9 mouse cellular contexts compared by ENCODE assay signal in the genomic region with DNA sequence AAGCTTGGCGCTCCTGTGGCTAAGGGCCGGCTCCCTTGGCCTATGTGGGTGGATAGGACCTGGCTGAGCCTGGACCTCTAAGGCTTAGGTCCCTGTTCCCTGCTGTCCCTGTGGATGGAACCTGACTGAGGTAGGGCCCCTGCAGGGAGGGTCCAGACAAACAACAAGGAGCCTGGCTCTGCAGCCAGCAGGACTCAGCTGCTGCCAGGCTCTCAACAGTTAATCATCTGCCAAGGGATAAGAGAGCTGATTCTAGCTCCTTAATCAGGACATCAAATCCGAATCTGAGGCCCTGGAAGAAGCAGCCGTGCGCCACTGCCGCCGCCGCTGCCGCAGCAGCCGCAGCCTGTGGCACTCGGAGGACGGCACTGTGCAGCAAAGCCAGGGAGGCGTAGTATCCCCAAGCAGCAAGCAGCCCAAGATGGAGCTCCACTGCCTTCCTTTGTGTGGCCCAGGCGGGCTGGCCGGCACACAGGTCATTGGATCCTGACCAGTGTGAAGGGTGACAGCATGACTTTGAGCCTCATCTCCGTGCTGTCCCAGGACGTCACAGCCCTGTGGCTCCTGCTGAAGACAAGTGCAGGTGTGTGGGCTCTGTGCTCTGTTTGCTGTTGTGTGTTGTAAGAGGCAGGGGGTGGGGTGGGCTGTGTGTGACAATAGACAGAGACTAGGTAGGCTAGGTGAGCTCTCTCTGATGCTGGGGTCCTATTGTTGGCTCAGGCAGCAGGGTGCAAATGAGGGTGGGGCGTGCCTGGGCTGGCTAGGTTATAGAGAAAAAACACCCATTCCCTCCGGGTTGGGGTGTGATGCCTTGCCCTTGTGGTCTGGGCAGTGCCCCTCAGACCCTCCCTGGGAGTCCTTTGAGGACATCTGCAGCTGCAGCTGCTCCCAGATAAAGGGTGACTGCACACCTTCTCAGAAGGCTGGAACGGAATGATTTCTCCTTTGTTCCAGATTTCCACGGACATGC.
DNase-seq lines count a peak whose midpoint lies in the region; ATAC-seq and TF ChIP-seq lines count a peak whose summit lies in the region.
"Had no signal": no experiment of that assay in that cellular context is flagged by ENCODE, and none has a peak within 500 bp of the region (broad histone marks: within the 10 kb centered on the region; RNA-seq: fewer than 3 reads in every experiment).

No protein-coding gene starts in this region.

- H3K4me3 ChIP-seq in left cerebral cortex, adult 2 months = peak overlapping the region; percentile 51
- peak overlapping the region; percentile 54 for H3K4me3 ChIP-seq in forebrain, embryonic 16.5 days (replicated peaks; ENCODE audit: low read length)
- peak overlapping the region; percentile 47 for H3K4me3 ChIP-seq in limb, embryonic 14.5 days (replicated peaks; ENCODE audit: low read length)

- no peaks in the 10 kb centered on the region for H3K36me3 ChIP-seq in forebrain, embryonic 16.5 days (ENCODE audit: control insufficient read depth, insufficient read depth)
- no peaks in the 10 kb centered on the region for H3K36me3 ChIP-seq in limb, embryonic 14.5 days (ENCODE audit: control insufficient read depth, insufficient read depth, low read length)

- no peak for TF ChIP-seq CTCF in left cerebral cortex, adult 2 months (IDR thresholded peaks at IDR 0.05)

- peak; percentile 89 for ATAC-seq in forebrain, embryonic 16.5 days
- peak; percentile 73; the same call in 1 of the 2 replicates for ATAC-seq in limb, embryonic 14.5 days (ENCODE audit: low FRiP score, low read depth)

- H3K27ac ChIP-seq in left cerebral cortex, adult 2 months = peak overlapping the region; percentile 81
- peak overlapping the region; percentile 94 for H3K27ac ChIP-seq in forebrain, embryonic 16.5 days (ENCODE audit: low read length)
- no peak overlapping the region for H3K27ac ChIP-seq in limb, embryonic 14.5 days (replicated peaks; ENCODE audit: low read depth, low read length)
- H3K27ac ChIP-seq: liver, embryonic 14.5 days had no signal

- 0 out of 2 replicates have a peak, but pooled peaks have one; percentile 39 for TF ChIP-seq POLR2A in limb, embryonic 14.5 days (IDR thresholded peaks at IDR 0.05; ENCODE audit: borderline replicate concordance, extremely low read depth, insufficient read depth, insufficient read length)

- intact Hi-C loops in left cerebral cortex, adult 2 months (cut with DNase I) = loop anchor here (2.0 kb wide), 1 partner anchor 31 kb away; no protein-coding TSS in a partner anchor
- intact Hi-C loops in left cerebral cortex, postnatal 10 days (cut with DNase I) = no loop called here

- peak in 1 of 2 experiments; percentile 31 for DNase-seq in left cerebral cortex, adult 2 months (ENCODE audit: extremely low spot score in 1 of 2, low spot score in 2 of 2)
- no peak for DNase-seq in left cerebral cortex, postnatal 10 days (ENCODE audit: extremely low spot score in 1 of 2, low spot score in 2 of 2)
- peak; percentile 60 to 61 for DNase-seq in cerebellum, postnatal 25 days
- DNase-seq in limb, embryonic 14.5 days (ENCODE audit: low spot score) = peak; percentile 34
- no peak for DNase-seq in urinary bladder, adult 2 months (ENCODE audit: low spot score)
- no peak for DNase-seq in layer of hippocampus, postnatal 10 days (ENCODE audit: low spot score in 2 of 2)
- no peak for DNase-seq in thymus, adult 18-20 months

- peak overlapping the region; percentile 83 for H3K4me2 ChIP-seq in forebrain, embryonic 16.5 days (ENCODE audit: low read length)
- H3K4me2 ChIP-seq in limb, embryonic 14.5 days (replicated peaks; ENCODE audit: low read depth, low read length, severe bottlenecking) = peak overlapping the region; percentile 68

- 3% methylated on average over 21 of the region's 21 CpGs for WGBS in forebrain, embryonic 16.5 days
- 8% methylated on average over 21 of the region's 21 CpGs for WGBS in limb, embryonic 14.5 days

- H3K9me3 ChIP-seq in forebrain, embryonic 16.5 days (ENCODE audit: control insufficient read depth, low read length) = no peaks in the 10 kb centered on the region
- no peaks in the 10 kb centered on the region for H3K9me3 ChIP-seq in limb, embryonic 14.5 days (ENCODE audit: control insufficient read depth, low read length)

- peaks cover 35% of the 10 kb centered on the region for H3K4me1 ChIP-seq in forebrain, embryonic 16.5 days (replicated peaks; ENCODE audit: control insufficient read depth, insufficient read depth, low read length)
- H3K4me1 ChIP-seq in limb, embryonic 14.5 days (ENCODE audit: control insufficient read depth, insufficient read depth, low read length) = peaks cover 19% of the 10 kb centered on the region; the same call in 1 of the 2 replicates

- H3K27me3 ChIP-seq in forebrain, embryonic 16.5 days (replicated peaks; ENCODE audit: control insufficient read depth, insufficient read depth, low read length) = no peaks in the 10 kb centered on the region
- no peaks in the 10 kb centered on the region for H3K27me3 ChIP-seq in limb, embryonic 14.5 days (ENCODE audit: control insufficient read depth, insufficient read depth, low read length)

- H3K9ac ChIP-seq in forebrain, embryonic 16.5 days (replicated peaks; ENCODE audit: low read depth, low read length) = peak overlapping the region; percentile 82
- H3K9ac ChIP-seq in limb, embryonic 14.5 days (ENCODE audit: low read depth, low read length, severe bottlenecking) = peak overlapping the region; percentile 60
- H3K9ac ChIP-seq: liver, embryonic 14.5 days had no signal

Comparison
In these comparisons a context has a peak if more than half of its experiments do, and no peak if none do; other contexts are left out.
1. DNase-seq: peak in cerebellum, postnatal 25 days (2 of 2) and limb, embryonic 14.5 days (single experiment); none in left cerebral cortex, postnatal 10 days (0 of 2), urinary bladder, adult 2 months (single experiment), layer of hippocampus, postnatal 10 days (0 of 2) and thymus, adult 18-20 months (0 of 2).
2. Peak in every context shown above with its lines, with median percentiles within 50 percentile points of each other: H3K4me3 ChIP-seq.